Mouse (Mus musculus): Measurements from ENCODE around the gene Cdc14a.

- TF ChIP-seq POLR2A (IDR thresholded peaks at IDR 0.05; ENCODE audit: insufficient read depth, low read depth, low read length) (no peak), CTCF (IDR thresholded peaks at IDR 0.05) (no peak), EP300 (IDR thresholded peaks at IDR 0.05; ENCODE audit: insufficient read depth, low read depth, low read length) (peak; percentile 91)
Observed at GRCm38 (mm10) chr3:116327001-116327615, 96.7 kb downstream of the Cdc14a start.

Measured in heart, adult 2 months (tissue).